Mouse (Mus musculus) liver, embryonic 14.5 days (tissue): ENCODE data around the gene Icos.

Source experiments
- CTCF ChIP-seq: IDR thresholded peaks from 2 replicates; pipeline ENCODE4 v1.5.1; 2016; ENCODE audit warnings: antibody characterized with exemption, low read depth, control low read depth
- EP300 ChIP-seq: IDR thresholded peaks from 2 replicates; pipeline ENCODE4 v1.6.1; 2016; ENCODE audit warnings: antibody characterized with exemption, low read depth

DNA sequence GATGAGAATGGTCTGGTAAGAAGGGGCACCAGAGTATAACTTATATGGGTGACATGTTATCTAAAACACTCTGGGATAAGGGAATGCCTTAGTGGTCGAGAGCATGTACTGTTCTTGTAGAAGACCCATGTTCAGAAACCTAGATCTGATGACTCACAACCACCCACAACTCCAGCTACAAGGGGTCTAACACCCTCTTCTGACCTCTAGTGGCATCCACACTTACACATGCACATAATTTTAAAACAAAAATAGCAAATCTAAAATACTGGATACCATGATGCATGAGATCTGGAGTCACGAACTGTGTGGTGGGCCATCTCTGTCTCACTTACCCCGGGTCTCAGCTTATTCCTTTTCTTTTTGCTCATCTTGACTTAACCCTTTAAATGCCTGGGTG, 37.7 kb upstream of the Icos start:
- TF ChIP-seq CTCF (no peak), EP300 (no peak)
